Mouse (Mus musculus): Measurements from ENCODE around the gene Cers5. TPM values are rescaled to one million over a fixed set of nuclear protein-coding genes. Genes with fewer than 3 reads are reported as not detected.

Gene Cers5
- polyA plus RNA-seq, 1 experiment from 2014 or later, result 67.1 TPM

- Histone ChIP-seq H3K36me3 (replicated peaks) (peaks cover 11% of the 10 kb centered on the region), H3K27ac (no peak overlapping the region), H3K4me1 (peaks cover 43% of the 10 kb centered on the region), H3K4me3 (replicated peaks) (no peak overlapping the region), H3K4me2 (no peak overlapping the region), H3K27me3 (0 out of 2 replicates have a peak, but pooled peaks cover 9% of the 10 kb centered on the region), H3K9ac (no peak overlapping the region), H3K9me3 (no peaks in the 10 kb centered on the region)
- 93% methylated on average over 4 of the region's 4 CpGs for WGBS
- no peak for ATAC-seq (ENCODE audit: low FRiP score)
Measured at GRCm38 (mm10) chr15:99805673-99806072, 33.0 kb upstream of the Cers5 start.

GRCm38 (mm10) chr15:99803186-99803644, 30.5 kb upstream of the Cers5 start:
- Histone ChIP-seq H3K4me3 (replicated peaks) (no peak overlapping the region), H3K9ac (peak overlapping the region; percentile 43; the same call in 1 of the 2 replicates), H3K27me3 (0 out of 2 replicates have a peak, but pooled peaks cover 9% of the 10 kb centered on the region), H3K9me3 (no peaks in the 10 kb centered on the region), H3K27ac (peak overlapping the region; percentile 27; the same call in 1 of the 2 replicates), H3K4me1 (peaks cover 40% of the 10 kb centered on the region), H3K36me3 (replicated peaks) (peaks cover 14% of the 10 kb centered on the region), H3K4me2 (no peak overlapping the region)
- 27% methylated on average over 6 of the region's 6 CpGs for WGBS
- no peak for ATAC-seq (ENCODE audit: low FRiP score)

GRCm38 (mm10) chr15:99801885-99802572, 29.3 kb upstream of the Cers5 start:
- H3K4me1 ChIP-seq, result peaks cover 30% of the 10 kb centered on the region
- ATAC-seq (ENCODE audit: low FRiP score), result no peak
- WGBS, result 56% methylated on average over 24 of the region's 24 CpGs
- no peak overlapping the region for H3K9ac ChIP-seq
- H3K4me3 ChIP-seq (replicated peaks), result no peak overlapping the region
- H3K9me3 ChIP-seq, result no peaks in the 10 kb centered on the region
- 0 out of 2 replicates have a peak, but pooled peaks cover 9% of the 10 kb centered on the region for H3K27me3 ChIP-seq
- no peak overlapping the region for H3K4me2 ChIP-seq
- H3K27ac ChIP-seq, result no peak overlapping the region
- peaks cover 14% of the 10 kb centered on the region for H3K36me3 ChIP-seq (replicated peaks)

DNA sequence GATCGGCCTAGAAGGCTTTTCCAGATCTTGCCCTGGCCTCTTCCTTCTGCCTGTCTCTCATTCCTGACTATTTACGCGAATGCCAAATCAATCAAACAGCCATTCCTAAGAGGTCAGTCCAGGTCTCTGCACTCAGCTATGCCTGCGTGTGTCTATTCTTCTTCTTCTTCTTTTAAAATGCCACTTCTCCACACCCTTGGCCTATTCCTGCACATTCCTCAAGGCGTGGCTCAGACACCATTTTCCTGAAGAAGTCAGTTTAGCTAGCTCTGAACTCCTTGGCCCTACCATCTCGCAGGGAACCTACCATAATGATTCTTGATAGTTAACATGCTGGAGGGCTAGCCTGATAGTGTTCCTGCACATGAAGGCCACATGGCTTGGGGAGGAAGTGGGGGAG, 27.0 kb upstream of the Cers5 start:
- no peak for ATAC-seq (ENCODE audit: low FRiP score)
- 83% methylated on average over 6 of the region's 6 CpGs for WGBS
- H3K9ac ChIP-seq, result no peak overlapping the region

GRCm38 (mm10) chr15:99797898-99798297, 25.2 kb upstream of the Cers5 start:
- H3K4me2 ChIP-seq, result no peak overlapping the region
- peaks cover 22% of the 10 kb centered on the region for H3K36me3 ChIP-seq (replicated peaks)

More for the DNA sequence above, 27.0 kb upstream of the Cers5 start:
- Histone ChIP-seq H3K4me2 (no peak overlapping the region), H3K27me3 (0 out of 2 replicates have a peak, but pooled peaks cover 5% of the 10 kb centered on the region), H3K9me3 (0 out of 2 replicates have a peak, but pooled peaks cover 3% of the 10 kb centered on the region), H3K36me3 (replicated peaks) (peaks cover 15% of the 10 kb centered on the region; the same call in 1 of the 2 replicates), H3K4me3 (replicated peaks) (no peak overlapping the region), H3K27ac (no peak overlapping the region), H3K4me1 (peaks cover 23% of the 10 kb centered on the region)

DNA sequence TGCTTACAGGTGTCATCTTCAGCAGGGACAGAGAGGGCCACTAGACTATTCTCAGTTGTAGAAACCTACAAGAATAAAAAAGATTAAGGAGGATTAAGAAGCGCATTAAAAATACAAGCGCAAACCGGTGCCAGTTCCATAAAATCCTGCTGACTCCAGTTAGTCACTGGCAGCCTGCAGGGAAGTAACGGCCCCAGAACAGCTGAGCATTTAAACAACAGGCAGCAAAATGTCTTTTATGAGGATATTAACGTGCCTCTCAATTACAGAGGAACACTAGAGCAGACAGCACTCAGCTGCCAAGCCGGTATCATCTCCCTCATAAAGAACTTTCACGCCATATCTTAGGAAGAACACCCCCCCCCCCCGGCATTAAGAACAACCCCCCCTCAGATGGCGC, 24.1 kb upstream of the Cers5 start:
- Histone ChIP-seq H3K27ac (0 out of 2 replicates have a peak overlapping the region, but pooled peaks have one; percentile 19), H3K27me3 (no peaks in the 10 kb centered on the region), H3K36me3 (replicated peaks) (peaks cover 32% of the 10 kb centered on the region), H3K4me1 (peaks cover 8% of the 10 kb centered on the region; the same call in 1 of the 2 replicates), H3K9ac (no peak overlapping the region), H3K4me2 (no peak overlapping the region), H3K9me3 (0 out of 2 replicates have a peak, but pooled peaks cover 3% of the 10 kb centered on the region), H3K4me3 (replicated peaks) (no peak overlapping the region)
- 69% methylated on average over 9 of the region's 9 CpGs for WGBS
- no peak for ATAC-seq (ENCODE audit: low FRiP score)

More at GRCm38 (mm10) chr15:99797898-99798297, 25.2 kb upstream of the Cers5 start:
- Histone ChIP-seq H3K4me1 (peaks cover 15% of the 10 kb centered on the region; the same call in 1 of the 2 replicates), H3K9ac (no peak overlapping the region), H3K4me3 (replicated peaks) (no peak overlapping the region), H3K27ac (no peak overlapping the region), H3K27me3 (no peaks in the 10 kb centered on the region), H3K9me3 (0 out of 2 replicates have a peak, but pooled peaks cover 3% of the 10 kb centered on the region)
- 72% methylated on average over 5 of the region's 5 CpGs for WGBS
- ATAC-seq (ENCODE audit: low FRiP score), result no peak

DNA sequence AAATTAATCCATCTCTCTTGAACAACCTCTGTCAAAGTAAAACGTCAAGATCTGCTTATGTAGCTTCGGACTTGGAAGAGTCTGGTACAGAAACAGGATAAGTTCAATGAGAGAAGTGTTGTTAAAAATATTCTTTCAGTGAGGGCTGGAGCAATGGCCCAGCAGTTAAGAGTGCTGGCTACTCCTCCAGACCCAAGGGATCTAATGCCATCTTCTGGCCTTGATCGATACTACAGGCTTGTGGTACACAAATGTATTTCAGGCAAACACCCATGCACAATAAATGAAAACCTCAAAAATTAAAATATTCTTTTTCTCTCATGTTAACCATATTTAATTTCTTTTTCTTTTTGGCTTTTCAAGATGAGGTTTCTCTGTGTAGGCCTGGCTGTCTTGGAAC, 23.4 kb upstream of the Cers5 start:
- Histone ChIP-seq H3K9ac (no peak overlapping the region), H3K27me3 (no peaks in the 10 kb centered on the region), H3K4me3 (replicated peaks) (no peak overlapping the region), H3K27ac (0 out of 2 replicates have a peak overlapping the region, but pooled peaks have one; percentile 16), H3K36me3 (replicated peaks) (peaks cover 32% of the 10 kb centered on the region), H3K9me3 (0 out of 2 replicates have a peak, but pooled peaks cover 3% of the 10 kb centered on the region), H3K4me1 (peaks cover 8% of the 10 kb centered on the region; the same call in 1 of the 2 replicates), H3K4me2 (no peak overlapping the region)
- no peak for ATAC-seq (ENCODE audit: low FRiP score)
- WGBS, result 83% methylated on average over 3 of the region's 3 CpGs

GRCm38 (mm10) chr15:99792221-99792815, 19.6 kb upstream of the Cers5 start:
- no peaks in the 10 kb centered on the region for H3K27me3 ChIP-seq
- WGBS, result 95% methylated on average over 16 of the region's 16 CpGs
- no peak for ATAC-seq (ENCODE audit: low FRiP score)
- H3K36me3 ChIP-seq (replicated peaks), result peaks cover 31% of the 10 kb centered on the region
- no peak overlapping the region for H3K4me3 ChIP-seq (replicated peaks)
- no peak overlapping the region for H3K9ac ChIP-seq
- no peak overlapping the region for H3K4me2 ChIP-seq
- H3K27ac ChIP-seq, result no peak overlapping the region
- 0 out of 2 replicates have a peak, but pooled peaks cover 3% of the 10 kb centered on the region for H3K9me3 ChIP-seq
- H3K4me1 ChIP-seq, result no peaks in the 10 kb centered on the region

- no peak for ATAC-seq (ENCODE audit: low FRiP score)
- Histone ChIP-seq H3K36me3 (replicated peaks) (peaks cover 27% of the 10 kb centered on the region), H3K9me3 (0 out of 2 replicates have a peak, but pooled peaks cover under 1% of the 10 kb centered on the region), H3K27me3 (no peaks in the 10 kb centered on the region), H3K4me2 (no peak overlapping the region), H3K4me1 (no peaks in the 10 kb centered on the region), H3K27ac (no peak overlapping the region), H3K9ac (no peak overlapping the region), H3K4me3 (replicated peaks) (no peak overlapping the region)
- 88% methylated on average over 3 of the region's 3 CpGs for WGBS
Measured at GRCm38 (mm10) chr15:99791003-99791402, 18.3 kb upstream of the Cers5 start.

DNA sequence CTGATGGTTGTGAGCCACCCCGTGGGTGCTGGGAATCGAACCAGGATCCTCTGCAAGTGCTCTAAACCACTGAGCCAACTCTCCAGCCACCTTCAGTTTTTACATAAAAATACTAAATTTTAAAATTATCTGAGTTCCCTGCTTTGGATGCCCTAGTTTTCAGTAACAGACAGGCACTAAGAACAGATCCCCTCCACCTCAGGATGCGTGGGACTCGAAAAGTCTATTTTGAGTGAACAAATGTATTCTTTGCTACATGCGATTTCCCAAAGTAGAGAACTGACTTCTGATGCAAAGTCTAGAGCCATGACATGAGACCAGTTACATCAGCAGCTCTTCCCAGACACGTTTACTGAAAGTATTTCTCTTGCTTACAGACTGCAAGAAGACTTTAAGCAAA, 17.8 kb upstream of the Cers5 start:
- Histone ChIP-seq H3K4me1 (no peaks in the 10 kb centered on the region), H3K4me3 (replicated peaks) (no peak overlapping the region), H3K27me3 (no peaks in the 10 kb centered on the region), H3K4me2 (no peak overlapping the region), H3K36me3 (replicated peaks) (peaks cover 23% of the 10 kb centered on the region), H3K9ac (no peak overlapping the region), H3K9me3 (no peaks in the 10 kb centered on the region), H3K27ac (no peak overlapping the region)
- 93% methylated on average over 6 of the region's 6 CpGs for WGBS
- no peak for ATAC-seq (ENCODE audit: low FRiP score)

DNA sequence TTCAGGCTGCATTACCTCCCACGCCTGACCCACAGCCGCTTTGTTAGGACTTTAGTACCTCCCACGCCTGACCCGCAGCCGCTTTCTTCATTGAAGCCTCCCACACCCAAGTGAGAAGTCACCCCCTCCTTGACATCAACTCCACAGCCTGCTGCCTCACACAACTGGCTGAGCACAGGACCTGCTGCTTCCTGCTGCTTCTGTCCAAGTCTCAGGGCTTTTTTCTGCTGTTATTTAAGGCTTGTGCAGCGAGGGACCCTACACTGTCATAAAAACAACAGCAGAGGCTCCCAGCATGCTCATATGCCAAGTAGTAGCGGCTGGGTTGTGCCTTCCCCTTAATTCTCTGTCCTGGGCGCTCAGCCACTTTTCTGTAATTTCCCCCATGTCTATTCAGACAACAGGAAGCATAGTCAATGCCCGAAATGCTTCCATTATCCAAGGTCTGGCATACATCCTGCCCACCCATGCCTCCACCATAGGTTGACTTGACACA, 15.0 kb upstream of the Cers5 start:
- Histone ChIP-seq H3K4me2 (no peak overlapping the region), H3K9me3 (no peaks in the 10 kb centered on the region), H3K4me1 (no peaks in the 10 kb centered on the region), H3K9ac (no peak overlapping the region), H3K27me3 (no peaks in the 10 kb centered on the region), H3K4me3 (replicated peaks) (no peak overlapping the region), H3K27ac (no peak overlapping the region), H3K36me3 (replicated peaks) (peaks cover 25% of the 10 kb centered on the region)
- 84% methylated on average over 9 of the region's 9 CpGs for WGBS
- no peak for ATAC-seq (ENCODE audit: low FRiP score)

GRCm38 (mm10) chr15:99778677-99779335, 6.1 kb upstream of the Cers5 start:
- no peak for ATAC-seq (ENCODE audit: low FRiP score)
- 93% methylated on average over 16 of the region's 16 CpGs for WGBS

More at GRCm38 (mm10) chr15:99778677-99779335, 6.1 kb upstream of the Cers5 start:
- H3K27me3 ChIP-seq, result peaks cover 3% of the 10 kb centered on the region; the same call in 1 of the 2 replicates
- H3K36me3 ChIP-seq (replicated peaks), result peaks cover 30% of the 10 kb centered on the region
- no peak overlapping the region for H3K9ac ChIP-seq
- no peak overlapping the region for H3K27ac ChIP-seq
- H3K4me2 ChIP-seq, result no peak overlapping the region
- H3K4me1 ChIP-seq, result no peaks in the 10 kb centered on the region
- H3K9me3 ChIP-seq, result no peaks in the 10 kb centered on the region
- no peak overlapping the region for H3K4me3 ChIP-seq (replicated peaks)
